Mouse (Mus musculus) lung, postnatal 0 days (tissue): ENCODE data around the gene 2010109A12Rik. TPM values are rescaled to one million over a fixed set of nuclear protein-coding genes. Genes with fewer than 3 reads are reported as not detected.

ENCODE experiments used
- ATAC-seq: fragments of 200-750 bp; cut with Nextera tagmentation; 2 replicates; pipeline ENCODE4 v1.8.0; 2017; ENCODE audit warnings: moderate library complexity
- DNase-seq: peaks from one replicate; pipeline ENCODE4 v3.0.0-alpha.2; 2016; ENCODE audit warnings: low spot score
- H3K27ac ChIP-seq: fragments of 300-500 bp; sonication (generic); 2 replicates; pipeline ENCODE4 v1.5.1; 2014; ENCODE audit warnings: antibody characterized with exemption, mild to moderate bottlenecking, low read length, mixed read lengths
- H3K27me3 ChIP-seq: fragments of 300-500 bp; sonication (generic); replicated peaks from 2 replicates; pipeline ENCODE4 v1.6.1; 2014; ENCODE audit warnings: low read length, mixed read lengths; ENCODE audit not compliant: insufficient read depth
- H3K36me3 ChIP-seq: fragments of 300-500 bp; sonication (generic); 2 replicates; pipeline ENCODE4 v1.6.1; 2014; ENCODE audit warnings: low read length, mixed read lengths; ENCODE audit not compliant: insufficient read depth
- H3K4me1 ChIP-seq: fragments of 300-500 bp; sonication (generic); 2 replicates; pipeline ENCODE4 v1.6.1; 2014; ENCODE audit warnings: antibody characterized with exemption, low read depth, low read length, mixed read lengths; ENCODE audit not compliant: insufficient read depth
- H3K4me2 ChIP-seq: fragments of 300-500 bp; sonication (generic); replicated peaks from 2 replicates; pipeline ENCODE4 v1.6.1; 2014; ENCODE audit warnings: low read depth, mild to moderate bottlenecking, low read length, moderate library complexity, mixed read lengths
- H3K4me3 ChIP-seq: fragments of 300-500 bp; sonication (generic); 2 replicates; pipeline ENCODE4 v1.5.1; 2014; ENCODE audit warnings: low read depth, low read length
- H3K9ac ChIP-seq: fragments of 300-500 bp; sonication (generic); replicated peaks from 2 replicates; pipeline ENCODE4 v1.6.1; 2014; ENCODE audit warnings: low read depth, mild to moderate bottlenecking
- H3K9me3 ChIP-seq: fragments of 300-500 bp; sonication (generic); 2 replicates; pipeline ENCODE4 v1.6.1; 2016; ENCODE audit warnings: low read length, mixed read lengths
- CTCF ChIP-seq: IDR thresholded peaks from 2 replicates; pipeline ENCODE4 v1.5.1; 2016; ENCODE audit warnings: antibody characterized with exemption, mild to moderate bottlenecking
- EP300 ChIP-seq: IDR thresholded peaks from 2 replicates; pipeline ENCODE4 v1.6.1; 2016; ENCODE audit warnings: antibody characterized with exemption, mild to moderate bottlenecking, control low read depth
- WGBS: fragments of 180-500 bp; shearing (Covaris S2); extraction: QIAGEN DNeasy Blood & Tissue Kit; methylation state at CpG from one replicate; pipeline ENCODE4 v1.1.7; 2014; 5-methylcytosine and 5-hydroxymethylcytosine counted together
- polyA plus RNA-seq: library from polyadenylated mRNA; unstranded; fragments of >200 nt; fragmentation: Nextera tagmentation; extraction: Ambion mirVana; gene quantifications from 2 replicates; pipeline ENCODE4 v1.2.1, GENCODE M21; 2015

The 2010109A12Rik gene
- 2.4 and 3.2 TPM in 2 replicates for polyA plus RNA-seq

- Histone ChIP-seq H3K27me3 (no peaks in the 10 kb centered on the region), H3K4me2 (peak within 1 kb of the TSS; percentile 72), H3K36me3 (no peaks in the 10 kb centered on the region), H3K9me3 (no peaks in the 10 kb centered on the region), H3K4me3 (peak within 1 kb of the TSS; percentile 92), H3K4me1 (peaks cover 2% of the 10 kb centered on the region), H3K27ac (peak within 1 kb of the TSS; percentile 90), H3K9ac (peak within 1 kb of the TSS; percentile 76)
- ATAC-seq (peak; percentile 97), DNase-seq (peak; percentile 98)
- WGBS: under 1% methylated on average over 78 of the region's 79 CpGs
- peak; percentile 84 for TF ChIP-seq EP300
- no peak for TF ChIP-seq CTCF
These were observed at the start of gene 2010109A12Rik, which contains the start of gene Ccni for GRCm38 (mm10) chr5:93206109-93207005. 2010109A12Rik (plus strand) TSS chr5:93206518. Ccni (minus strand) TSS chr5:93206495.

GRCm38 (mm10) chr5:93163541-93163940, 42.8 kb upstream of the 2010109A12Rik start:
- peak; percentile 26; the same call in 1 of the 2 replicates for ATAC-seq
- Histone ChIP-seq H3K36me3 (peaks cover 16% of the 10 kb centered on the region; the same call in 1 of the 2 replicates), H3K4me1 (no peaks in the 10 kb centered on the region), H3K27me3 (no peaks in the 10 kb centered on the region), H3K27ac (no peak overlapping the region), H3K9me3 (no peaks in the 10 kb centered on the region), H3K4me3 (no peak overlapping the region), H3K4me2 (no peak overlapping the region), H3K9ac (no peak overlapping the region)
- DNase-seq: peak; percentile 70
- 83% methylated on average over 3 of the region's 3 CpGs for WGBS
- peak; percentile 83 for TF ChIP-seq CTCF
- no peak for TF ChIP-seq EP300

- DNase-seq (no peak), ATAC-seq (no peak)
- Histone ChIP-seq H3K9ac (no peak overlapping the region), H3K4me2 (no peak overlapping the region), H3K4me1 (no peaks in the 10 kb centered on the region), H3K27ac (no peak overlapping the region), H3K36me3 (peaks cover 28% of the 10 kb centered on the region), H3K9me3 (no peaks in the 10 kb centered on the region), H3K27me3 (no peaks in the 10 kb centered on the region), H3K4me3 (no peak overlapping the region)
- TF ChIP-seq EP300 (no peak), CTCF (no peak)
- 88% methylated on average over 11 of the region's 11 CpGs for WGBS
These were observed 38.3 kb upstream of the 2010109A12Rik start for GRCm38 (mm10) chr5:93167919-93168516.

GRCm38 (mm10) chr5:93168654-93169053, 37.7 kb upstream of the 2010109A12Rik start:
- Histone ChIP-seq H3K27me3 (no peaks in the 10 kb centered on the region), H3K36me3 (peaks cover 25% of the 10 kb centered on the region)
- no peak for ATAC-seq

GRCm38 (mm10) chr5:93171420-93171819, 34.9 kb upstream of the 2010109A12Rik start:
- 95% methylated on average over 15 of the region's 15 CpGs for WGBS
- no peak for TF ChIP-seq CTCF
- TF ChIP-seq EP300: no peak
- Histone ChIP-seq H3K9ac (no peak overlapping the region), H3K36me3 (peaks cover 17% of the 10 kb centered on the region), H3K27ac (no peak overlapping the region), H3K27me3 (no peaks in the 10 kb centered on the region), H3K4me2 (no peak overlapping the region), H3K9me3 (no peaks in the 10 kb centered on the region), H3K4me3 (no peak overlapping the region), H3K4me1 (no peaks in the 10 kb centered on the region)
- ATAC-seq: no peak
- no peak for DNase-seq

More at GRCm38 (mm10) chr5:93168654-93169053, 37.7 kb upstream of the 2010109A12Rik start:
- Histone ChIP-seq H3K4me1 (no peaks in the 10 kb centered on the region), H3K9me3 (no peaks in the 10 kb centered on the region), H3K27ac (no peak overlapping the region), H3K4me3 (no peak overlapping the region), H3K9ac (no peak overlapping the region), H3K4me2 (no peak overlapping the region)
- no peak for TF ChIP-seq EP300
- TF ChIP-seq CTCF: no peak
- no peak for DNase-seq
- 90% methylated on average over 6 of the region's 6 CpGs for WGBS

GRCm38 (mm10) chr5:93172536-93172935, 33.8 kb upstream of the 2010109A12Rik start:
- Histone ChIP-seq H3K4me3 (no peak overlapping the region), H3K4me1 (no peaks in the 10 kb centered on the region), H3K9me3 (no peaks in the 10 kb centered on the region), H3K4me2 (no peak overlapping the region), H3K36me3 (peaks cover 17% of the 10 kb centered on the region), H3K27me3 (no peaks in the 10 kb centered on the region), H3K27ac (no peak overlapping the region), H3K9ac (no peak overlapping the region)
- ATAC-seq (no peak), DNase-seq (no peak)
- WGBS: 81% methylated on average over 6 of the region's 6 CpGs
- TF ChIP-seq CTCF: no peak
- TF ChIP-seq EP300: no peak
